ENCODE assay signal across 9 mouse cellular contexts in the genomic region with DNA sequence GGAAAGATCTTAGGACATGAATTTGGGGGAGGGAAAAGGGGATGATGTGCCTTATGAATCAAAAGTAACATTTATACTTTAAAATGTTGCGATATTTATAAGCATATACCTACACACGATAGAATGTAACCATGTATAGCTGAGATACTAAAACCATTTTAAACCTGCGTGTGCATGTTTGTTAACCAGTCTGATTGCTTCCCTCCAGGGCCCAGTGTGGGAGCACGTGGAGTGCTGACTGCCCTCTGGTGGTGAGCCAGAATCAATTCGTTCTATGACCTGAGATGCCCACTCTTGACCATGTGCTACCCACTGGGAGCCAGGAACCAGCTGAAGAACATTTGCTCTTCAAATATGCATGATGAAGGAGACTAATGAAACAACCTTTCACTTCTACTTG. TPM values are rescaled to one million over a fixed set of nuclear protein-coding genes. Genes with fewer than 3 reads are reported as not detected.
A peak's percentile ranks its signal among the peaks of the same experiment; 100 is the strongest.
DNase-seq lines count a peak whose midpoint lies in the region; ATAC-seq and TF ChIP-seq lines count a peak whose summit lies in the region.
"Had no signal": no experiment of that assay in that cellular context is flagged by ENCODE, and none has a peak within 500 bp of the region (broad histone marks: within the 10 kb centered on the region; RNA-seq: fewer than 3 reads in every experiment).

No protein-coding gene starts in this region.

- peak; percentile 79 for TF ChIP-seq CTCF in liver, embryonic 14.5 days (IDR thresholded peaks at IDR 0.05; ENCODE audit: low read depth)

- H3K27me3 ChIP-seq in intestine, embryonic 16.5 days (replicated peaks; ENCODE audit: control insufficient read depth, insufficient read depth, low read length), result no peaks in the 10 kb centered on the region
- no peaks in the 10 kb centered on the region for H3K27me3 ChIP-seq in liver, embryonic 14.5 days (ENCODE audit: control insufficient read depth, insufficient read depth, low read length)
- no peaks in the 10 kb centered on the region for H3K27me3 ChIP-seq in neural tube, embryonic 15.5 days (replicated peaks)

- ATAC-seq in frontal cortex, adult (ENCODE audit: low TSS enrichment), result peak; percentile 81
- ATAC-seq in intestine, embryonic 16.5 days, result peak; percentile 79
- no peak for ATAC-seq in liver, embryonic 14.5 days (ENCODE audit: insufficient read depth)
- ATAC-seq in neural tube, embryonic 15.5 days (ENCODE audit: low FRiP score), result 0 out of 2 replicates have a peak, but pooled peaks have one; percentile 38

- WGBS in intestine, embryonic 16.5 days, result 39% methylated on average over 5 of the region's 5 CpGs
- 25% methylated on average over 5 of the region's 5 CpGs for WGBS in liver, embryonic 14.5 days (ENCODE audit: insufficient replicate concordance)
- WGBS in neural tube, embryonic 15.5 days, result 41% methylated on average over 5 of the region's 5 CpGs

- no peak overlapping the region for H3K4me2 ChIP-seq in intestine, embryonic 16.5 days (ENCODE audit: low read depth, low read length)
- H3K4me2 ChIP-seq in liver, embryonic 14.5 days (ENCODE audit: low read depth), result no peak overlapping the region
- no peak overlapping the region for H3K4me2 ChIP-seq in neural tube, embryonic 15.5 days

- TF ChIP-seq EP300 in liver, embryonic 14.5 days (IDR thresholded peaks at IDR 0.05; ENCODE audit: low read depth), result no peak

- no peak overlapping the region for H3K27ac ChIP-seq in intestine, embryonic 16.5 days (ENCODE audit: low read length)
- no peak overlapping the region for H3K27ac ChIP-seq in liver, embryonic 14.5 days
- H3K27ac ChIP-seq in neural tube, embryonic 15.5 days (replicated peaks), result no peak overlapping the region

- DNase-seq in 3134 (ENCODE audit: extremely low read depth, insufficient read length, low spot score) (peak; percentile 15), ES-CJ7 (ENCODE audit: low read depth, low spot score) (peak; percentile 53)
- DNase-seq in cerebellum, adult 11 months, result peak; percentile 26
- no peak for DNase-seq in liver, embryonic 14.5 days (ENCODE audit: low read depth in 3 of 3, low spot score in 3 of 3)
- DNase-seq in thymus, postnatal 4 days, result peak; percentile 86

- no peaks in the 10 kb centered on the region for H3K4me1 ChIP-seq in intestine, embryonic 16.5 days (ENCODE audit: control insufficient read depth, insufficient read depth, low read length)
- no peaks in the 10 kb centered on the region; a peak in 1 of 4 replicates for H3K4me1 ChIP-seq in liver, embryonic 14.5 days (replicated peaks; ENCODE audit: control insufficient read depth in 2 of 2, insufficient read depth in 2 of 2, low read length in 1 of 2)
- H3K4me1 ChIP-seq in neural tube, embryonic 15.5 days, result no peaks in the 10 kb centered on the region

- no peak overlapping the region for H3K9ac ChIP-seq in intestine, embryonic 16.5 days (ENCODE audit: low read depth, low read length)
- H3K9ac ChIP-seq in liver, embryonic 14.5 days (replicated peaks), result no peak overlapping the region
- H3K9ac ChIP-seq in neural tube, embryonic 15.5 days (replicated peaks), result no peak overlapping the region

- H3K36me3 ChIP-seq in intestine, embryonic 16.5 days (ENCODE audit: control insufficient read depth, insufficient read depth, low read length), result no peaks in the 10 kb centered on the region
- no peaks in the 10 kb centered on the region for H3K36me3 ChIP-seq in liver, embryonic 14.5 days (replicated peaks; ENCODE audit: control insufficient read depth, insufficient read depth, low read depth)
- no peaks in the 10 kb centered on the region for H3K36me3 ChIP-seq in neural tube, embryonic 15.5 days

- H3K4me3 ChIP-seq in intestine, embryonic 16.5 days (ENCODE audit: low read length), result no peak overlapping the region
- H3K4me3 ChIP-seq in liver, embryonic 14.5 days (ENCODE audit: insufficient read depth in 1 of 2, low read depth in 2 of 2, low read length in 2 of 2), result no peak overlapping the region
- H3K4me3 ChIP-seq in neural tube, embryonic 15.5 days (replicated peaks), result no peak overlapping the region
- H3K4me3 ChIP-seq: erythroblast, embryonic 14.5 days had no signal

- H3K9me3 ChIP-seq in intestine, embryonic 16.5 days (ENCODE audit: control insufficient read depth, low read length), result no peaks in the 10 kb centered on the region
- no peaks in the 10 kb centered on the region for H3K9me3 ChIP-seq in liver, embryonic 14.5 days (ENCODE audit: control insufficient read depth, low read length)
- no peaks in the 10 kb centered on the region for H3K9me3 ChIP-seq in neural tube, embryonic 15.5 days (replicated peaks)

RNA-seq across cellular contexts. Expression of a gene that starts 30.9 kb away (rescaled TPM):
- 0.13 and 0.15 TPM in 2 replicates for polyA plus RNA-seq in intestine, embryonic 16.5 days (2015; fragmentation: Nextera tagmentation; extraction: Ambion mirVana)
- polyA plus RNA-seq in liver, embryonic 14.5 days (2012; rRNA removed), result 0.01 and 0.02 TPM in 2 replicates
- polyA plus RNA-seq in liver, embryonic 14.5 days (2014; fragmentation: Nextera tagmentation; extraction: Ambion mirVana), result 0.04 TPM in 1 of 2 replicates, not detected in the other
- 3.3 and 4.0 TPM in 2 replicates for polyA plus RNA-seq in neural tube, embryonic 15.5 days (2015; fragmentation: Nextera tagmentation; extraction: Ambion mirVana)
- polyA plus RNA-seq: erythroblast, embryonic 14.5 days had no signal

Comparison
In these comparisons a context has a peak if more than half of its experiments do, and no peak if none do; other contexts are left out.
1. DNase-seq: peak in 3134 (single experiment), ES-CJ7 (single experiment), cerebellum, adult 11 months (single experiment) and thymus, postnatal 4 days (single experiment); none in liver, embryonic 14.5 days (0 of 3).